Mouse (Mus musculus): ENCODE data around the gene Olfr1418. TPM values are rescaled to one million over a fixed set of nuclear protein-coding genes. Genes with fewer than 3 reads are reported as not detected.

Olfr1418 gene
- total and polyA plus RNA-seq, 3 experiments = not detected

DNA sequence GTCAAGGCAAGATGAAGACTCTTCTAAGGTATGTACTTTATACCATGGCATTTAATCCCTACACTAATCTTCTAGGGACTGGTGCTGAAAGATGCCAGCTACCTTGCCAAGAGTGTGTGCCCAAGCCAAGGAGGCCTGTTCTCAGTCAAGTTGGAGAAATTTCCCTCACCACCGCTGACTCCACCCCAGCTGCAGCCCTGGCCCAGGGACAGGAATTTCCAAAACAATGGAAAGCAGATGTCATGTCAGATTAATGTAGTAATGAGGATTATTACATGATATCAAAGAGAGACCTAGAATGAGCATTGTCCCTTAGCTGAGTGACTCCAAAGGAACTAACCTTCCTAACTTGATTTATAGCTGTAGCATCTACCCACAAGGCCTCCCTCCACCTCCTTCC is 50.0 kb downstream of the Olfr1418 start:
- peak; percentile 38 for DNase-seq

GRCm38 (mm10) chr19:11810003-11810758 is 50.7 kb downstream of the Olfr1418 start:
- DNase-seq = no peak

DNA sequence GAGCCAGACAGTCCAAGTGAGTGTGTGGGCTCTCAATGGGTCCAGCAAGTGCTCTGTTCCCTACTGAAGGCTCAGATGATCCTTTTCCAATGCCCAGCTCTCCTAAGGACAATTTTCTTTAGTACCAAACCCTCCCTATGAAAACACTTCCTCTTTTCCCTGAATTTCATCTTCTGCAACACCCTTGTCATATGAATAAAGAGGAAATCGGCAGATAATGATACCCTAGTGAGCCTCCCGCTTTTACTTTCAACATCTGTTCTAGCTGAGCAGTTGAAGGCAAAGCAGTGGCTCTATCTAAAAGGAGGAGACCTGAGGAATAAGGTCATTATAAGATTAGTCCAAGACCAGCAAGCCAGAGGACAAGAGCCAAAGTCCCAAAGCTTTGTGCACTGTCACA is 52.4 kb downstream of the Olfr1418 start:
- DNase-seq = no peak

DNA sequence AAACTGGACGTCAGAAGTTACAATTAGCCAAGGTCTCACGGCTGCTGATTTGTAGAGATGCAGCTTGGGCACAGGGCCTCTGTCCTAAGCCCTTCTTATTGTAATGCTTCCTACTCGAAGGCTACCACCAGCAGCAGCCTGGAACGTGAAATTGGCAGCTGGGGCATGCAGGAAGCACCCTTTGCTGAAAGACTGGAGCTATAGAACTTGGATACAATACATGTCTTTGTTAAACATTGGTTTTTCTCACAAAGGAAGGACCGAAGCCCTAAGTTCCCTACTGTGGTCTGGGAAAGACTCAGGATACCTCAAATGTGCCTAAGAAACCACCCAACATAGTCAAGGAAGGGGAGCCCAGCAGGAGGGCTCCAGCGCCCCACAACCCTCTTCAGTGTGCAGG is 53.0 kb downstream of the Olfr1418 start:
- DNase-seq = no peak

GRCm38 (mm10) chr19:11807251-11807650 is 53.6 kb downstream of the Olfr1418 start:
- no peak for DNase-seq

- no peak for DNase-seq
Measured at GRCm38 (mm10) chr19:11804423-11804822, 56.4 kb downstream of the Olfr1418 start.

Other genes starting within 250 kb of the Olfr1418 start
- under 1 TPM in 1 of 2 experiments, not detected in 1; 0.17 TPM for gene Ms4a2, start 237.3 kb downstream of the Olfr1418 start, total RNA-seq (2021)
- gene Ms4a2, start 237.3 kb downstream of the Olfr1418 start, polyA plus RNA-seq (2012; rRNA removed) = not detected in 2 replicates
- not detected for gene Ms4a3, start 220.2 kb downstream of the Olfr1418 start, total RNA-seq (2021)
- gene Ms4a3, start 220.2 kb downstream of the Olfr1418 start, polyA plus RNA-seq (2012; rRNA removed) = not detected in 2 replicates
- gene Oosp2, start 200.5 kb downstream of the Olfr1418 start, total RNA-seq (2021) = under 1 TPM in 1 of 2 experiments, not detected in 1; 0.75 TPM
- gene Oosp2, start 200.5 kb downstream of the Olfr1418 start, polyA plus RNA-seq (2012; rRNA removed) = not detected in 2 replicates
- gene Oosp1, start 169.9 kb downstream of the Olfr1418 start, total RNA-seq (2021) = under 1 TPM in 1 of 2 experiments, not detected in 1; 0.66 TPM
- not detected in 2 replicates for gene Oosp1, start 169.9 kb downstream of the Olfr1418 start, polyA plus RNA-seq (2012; rRNA removed)
- not detected for gene Oosp3, start 164.0 kb downstream of the Olfr1418 start, total RNA-seq (2021)
- gene Oosp3, start 164.0 kb downstream of the Olfr1418 start, polyA plus RNA-seq (2012; rRNA removed) = not detected in 2 replicates
- not detected for gene Gif, start 113.5 kb downstream of the Olfr1418 start, total RNA-seq (2021)
- not detected in 2 replicates for gene Gif, start 113.5 kb downstream of the Olfr1418 start, polyA plus RNA-seq (2012; rRNA removed)
- 10 to 100 TPM; 56.9 to 75.6 TPM for gene Mrpl16, start 90.7 kb downstream of the Olfr1418 start, total RNA-seq (2021)
- 9.5 and 10.6 TPM in 2 replicates for gene Mrpl16, start 90.7 kb downstream of the Olfr1418 start, polyA plus RNA-seq (2012; rRNA removed)
- 1 to 10 TPM; 8.3 to 9.6 TPM for gene Stx3, start 41.7 kb downstream of the Olfr1418 start, total RNA-seq (2021)
- 9.1 and 9.5 TPM in 2 replicates for gene Stx3, start 41.7 kb downstream of the Olfr1418 start, polyA plus RNA-seq (2012; rRNA removed)
- gene Olfr1417, start 21.8 kb downstream of the Olfr1418 start, total RNA-seq (2021) = not detected
- not detected in 2 replicates for gene Olfr1417, start 21.8 kb downstream of the Olfr1418 start, polyA plus RNA-seq (2012; rRNA removed)
- not detected for gene Olfr1419, start 14.0 kb upstream of the Olfr1418 start, total RNA-seq (2021)
- not detected in 2 replicates for gene Olfr1419, start 14.0 kb upstream of the Olfr1418 start, polyA plus RNA-seq (2012; rRNA removed)
- gene Olfr1420, start 25.5 kb upstream of the Olfr1418 start, total RNA-seq (2021) = not detected
- gene Olfr1420, start 25.5 kb upstream of the Olfr1418 start, polyA plus RNA-seq (2012; rRNA removed) = not detected in 2 replicates
- 10 to 100 TPM; 24.2 to 35.3 TPM for gene Patl1, start 51.3 kb upstream of the Olfr1418 start, total RNA-seq (2021)
- gene Patl1, start 51.3 kb upstream of the Olfr1418 start, polyA plus RNA-seq (2012; rRNA removed) = 13.5 and 15.7 TPM in 2 replicates
- gene Osbp, start 104.9 kb upstream of the Olfr1418 start, total RNA-seq (2021) = 10 to 100 TPM; 80.8 to 86.7 TPM
- gene Osbp, start 104.9 kb upstream of the Olfr1418 start, polyA plus RNA-seq (2012; rRNA removed) = 9.6 and 14.0 TPM in 2 replicates
- gene Olfr1423, start 180.3 kb upstream of the Olfr1418 start, total RNA-seq (2021) = not detected
- gene Olfr1423, start 180.3 kb upstream of the Olfr1418 start, polyA plus RNA-seq (2012; rRNA removed) = not detected in 2 replicates
- gene Olfr1424, start 201.6 kb upstream of the Olfr1418 start, total RNA-seq (2021) = not detected
- not detected in 2 replicates for gene Olfr1424, start 201.6 kb upstream of the Olfr1418 start, polyA plus RNA-seq (2012; rRNA removed)
- gene Olfr1425, start 216.7 kb upstream of the Olfr1418 start, total RNA-seq (2021) = not detected
- gene Olfr1425, start 216.7 kb upstream of the Olfr1418 start, polyA plus RNA-seq (2012; rRNA removed) = not detected in 2 replicates
- gene Olfr1426, start 230.9 kb upstream of the Olfr1418 start, total RNA-seq (2021) = not detected
- not detected in 2 replicates for gene Olfr1426, start 230.9 kb upstream of the Olfr1418 start, polyA plus RNA-seq (2012; rRNA removed)
- gene Olfr1427, start 242.3 kb upstream of the Olfr1418 start, total RNA-seq (2021) = not detected
- gene Olfr1427, start 242.3 kb upstream of the Olfr1418 start, polyA plus RNA-seq (2012; rRNA removed) = not detected in 2 replicates